In genomic region chr6:140106141-140106540, GRCm38 (mm10) we compare ENCODE assay signal across 20 mouse cellular contexts.
"Had no signal": no experiment of that assay in that cellular context is flagged by ENCODE, and none has a peak within 500 bp of the region (broad histone marks: within the 10 kb centered on the region; RNA-seq: fewer than 3 reads in every experiment).

No protein-coding gene starts in this region.

- ATAC-seq: liver, postnatal 0 days; lung, postnatal 0 days; midbrain, embryonic 16.5 days had no signal

- H3K4me1 ChIP-seq: liver, embryonic 13.5 days; liver, embryonic 15.5 days; megakaryocyte, embryonic 14.5 days; midbrain, embryonic 12.5 days; neural tube, embryonic 12.5 days had no signal

- H3K27me3 ChIP-seq: liver, embryonic 13.5 days; liver, embryonic 15.5 days; lung, embryonic 15.5 days; megakaryocyte, embryonic 14.5 days; midbrain, embryonic 12.5 days; neural tube, embryonic 12.5 days; stomach, embryonic 15.5 days had no signal

- H3K36me3 ChIP-seq: liver, embryonic 13.5 days; liver, embryonic 15.5 days; lung, embryonic 15.5 days; midbrain, embryonic 12.5 days; neural tube, embryonic 12.5 days; stomach, embryonic 15.5 days had no signal

- H3K9ac ChIP-seq: liver, embryonic 13.5 days; liver, embryonic 15.5 days; liver, postnatal 0 days; lung, embryonic 15.5 days; midbrain, embryonic 12.5 days; neural tube, embryonic 12.5 days; stomach, embryonic 15.5 days had no signal

- H3K4me3 ChIP-seq: liver, embryonic 13.5 days; liver, embryonic 15.5 days; lung, embryonic 15.5 days; megakaryocyte, embryonic 14.5 days; midbrain, embryonic 12.5 days; neural tube, embryonic 12.5 days; stomach, embryonic 15.5 days had no signal

- H3K4me2 ChIP-seq: liver, embryonic 13.5 days; liver, embryonic 15.5 days; lung, embryonic 15.5 days; midbrain, embryonic 12.5 days; neural tube, embryonic 12.5 days; stomach, embryonic 15.5 days had no signal

- H3K9me3 ChIP-seq: liver, embryonic 15.5 days; lung, embryonic 15.5 days; midbrain, embryonic 12.5 days; neural tube, embryonic 12.5 days; stomach, embryonic 15.5 days had no signal

- H3K27ac ChIP-seq: liver, embryonic 13.5 days; liver, embryonic 15.5 days; lung, embryonic 15.5 days; macrophage; midbrain, embryonic 12.5 days; neural tube, embryonic 12.5 days; stomach, embryonic 15.5 days; stomach, postnatal 0 days had no signal

- DNase-seq: liver, embryonic 13.5 days; liver, postnatal 0 days; lung, adult 2 months; lung, postnatal 14 days; lung, postnatal 36 days; midbrain, embryonic 14.5 days; right cerebral cortex, postnatal 14 days; thymus, adult 18-20 months; thymus, postnatal 14 days; thymus, postnatal 4 days had no signal
